Mouse (Mus musculus) megakaryocyte, embryonic 14.5 days (primary cell): ENCODE results near the gene Rasgrf1.

ENCODE experiments used
- FLI1 ChIP-seq: IDR thresholded peaks from 2 replicates; pipeline ENCODE4 v1.6.1; 2012; ENCODE audit warnings: low read length, inconsistent platforms, mixed read lengths
- GATA1 ChIP-seq: IDR thresholded peaks from 3 replicates; pipeline ENCODE4 v1.6.1; 2012; ENCODE audit warnings: mixed read lengths, low read length, inconsistent platforms, borderline replicate concordance

DNA sequence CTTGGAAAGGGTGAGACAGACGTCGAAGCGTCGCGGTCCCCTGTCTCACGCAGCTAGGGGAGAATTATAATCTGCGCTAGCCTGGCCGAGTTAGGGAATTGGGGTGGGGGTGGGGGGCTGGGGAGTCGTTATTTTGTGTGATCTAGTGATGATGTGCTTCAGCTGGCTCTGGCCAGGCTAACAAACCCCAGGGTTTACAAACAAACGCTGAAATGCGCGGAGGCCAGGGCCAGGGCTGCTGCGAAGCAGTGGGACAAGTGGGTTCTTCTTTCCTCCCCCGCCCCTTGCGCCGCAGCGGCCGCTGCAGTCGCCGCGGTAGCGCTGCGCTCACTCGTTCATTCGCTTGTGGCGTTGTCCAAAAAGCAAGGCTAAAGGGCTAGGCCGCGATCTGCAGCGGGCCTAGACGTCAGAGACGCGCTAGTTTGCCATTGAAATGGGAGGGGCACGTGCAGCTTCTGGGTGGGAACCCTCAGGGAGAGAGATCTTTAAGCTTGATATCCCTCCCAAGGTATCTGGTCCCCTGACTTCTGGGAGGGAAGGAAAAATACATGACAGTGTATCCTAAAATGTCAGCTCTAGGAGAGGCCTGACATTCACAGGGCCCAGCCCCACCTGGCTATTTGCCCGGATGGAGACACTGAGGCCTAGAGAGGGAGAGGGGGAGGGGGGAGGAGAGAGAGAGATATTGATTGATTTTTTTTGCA lies 1.2 kb downstream of the Rasgrf1 start:
- no peak for TF ChIP-seq GATA1
- TF ChIP-seq FLI1: no peak
